Mouse (Mus musculus) megakaryocyte-erythroid progenitor cell, adult 5 weeks (primary cell): Measurements from ENCODE around the gene Acot8. TPM values are rescaled to one million over a fixed set of nuclear protein-coding genes. Genes with fewer than 3 reads are reported as not detected.

Source experiments
- polyA plus RNA-seq: library from polyadenylated mRNA; stranded (reverse); fragments of >175 nt; gene quantifications from 2 replicates; pipeline ENCODE4 v1.2.3, GENCODE M21; 2012

Gene Acot8
- polyA plus RNA-seq, result 62.8 and 69.5 TPM in 2 replicates

GRCm38 (mm10) chr2:164804533-164805331, at the start of gene Acot8, which contains the start of gene Zswim3:
Gene Acot8 (minus strand): TSS chr2:164804882.
Gene Zswim3 (plus strand): TSS chr2:164805098.

GRCm38 (mm10) chr2:164833314-164833959, 28.8 kb upstream of the Acot8 start, which contains the start of gene Neurl2:
Gene Neurl2 (minus strand): TSS chr2:164833456.

GRCm38 (mm10) chr2:164832748-164833301, 28.1 kb upstream of the Acot8 start, which contains the start of gene Ctsa:
Gene Ctsa (plus strand): TSS chr2:164832873.

GRCm38 (mm10) chr2:164828437-164828836, 23.8 kb upstream of the Acot8 start, which contains the start of gene Spata25:
Gene Spata25 (minus strand): TSS chr2:164828537.

GRCm38 (mm10) chr2:164822636-164823165, 18.0 kb upstream of the Acot8 start, which contains the start of gene Zswim1:
Gene Zswim1 (plus strand): TSS chr2:164822686.

GRCm38 (mm10) chr2:164785481-164786387, 18.9 kb downstream of the Acot8 start, which contains the start of gene Snx21:
Gene Snx21 (plus strand): TSS chr2:164785823.

GRCm38 (mm10) chr2:164779481-164780086, 25.1 kb downstream of the Acot8 start, which contains the start of gene Tnnc2:
Gene Tnnc2 (minus strand): TSS chr2:164779967.

GRCm38 (mm10) chr2:164769258-164770037, 35.2 kb downstream of the Acot8 start, which contains the start of gene Ube2c:
Gene Ube2c (plus strand): TSS chr2:164769898.

GRCm38 (mm10) chr2:164745843-164746479, 58.7 kb downstream of the Acot8 start, which contains the start of the genes Wfdc3 and Dnttip1:
Gene Wfdc3 (minus strand): TSS chr2:164745931.
Gene Dnttip1 (plus strand): TSS chr2:164745983.

Other genes starting within 250 kb of the Acot8 start
- gene Wfdc2, start 242.5 kb downstream of the Acot8 start, polyA plus RNA-seq, result 0.11 TPM in 1 of 2 replicates, not detected in the other
- not detected in 2 replicates for gene Spint3, start 231.4 kb downstream of the Acot8 start, polyA plus RNA-seq
- gene Wfdc6a, start 219.4 kb downstream of the Acot8 start, polyA plus RNA-seq, result not detected in 2 replicates
- not detected in 2 replicates for gene Eppin, start 211.3 kb downstream of the Acot8 start, polyA plus RNA-seq
- not detected in 2 replicates for gene Wfdc6b, start 191.4 kb downstream of the Acot8 start, polyA plus RNA-seq
- gene Wfdc8, start 191.3 kb downstream of the Acot8 start, polyA plus RNA-seq, result not detected in 2 replicates
- gene Wfdc16, start 166.1 kb downstream of the Acot8 start, polyA plus RNA-seq, result 0.17 TPM in 1 of 2 replicates, not detected in the other
- gene Wfdc10, start 148.8 kb downstream of the Acot8 start, polyA plus RNA-seq, result not detected in 2 replicates
- gene Wfdc9, start 148.3 kb downstream of the Acot8 start, polyA plus RNA-seq, result not detected in 2 replicates
- gene Wfdc11, start 130.8 kb downstream of the Acot8 start, polyA plus RNA-seq, result not detected in 2 replicates
- not detected in 2 replicates for gene Wfdc13, start 119.8 kb downstream of the Acot8 start, polyA plus RNA-seq
- not detected in 2 replicates for gene Spint4, start 106.4 kb downstream of the Acot8 start, polyA plus RNA-seq
- not detected in 2 replicates for gene Spint5, start 89.6 kb downstream of the Acot8 start, polyA plus RNA-seq
- gene Wfdc3, start 59.0 kb downstream of the Acot8 start, polyA plus RNA-seq, result not detected in 2 replicates
- gene Dnttip1, start 58.9 kb downstream of the Acot8 start, polyA plus RNA-seq, result 90.1 and 113 TPM in 2 replicates
- 64.0 and 94.6 TPM in 2 replicates for gene Ube2c, start 35.0 kb downstream of the Acot8 start, polyA plus RNA-seq
- not detected in 2 replicates for gene Tnnc2, start 24.9 kb downstream of the Acot8 start, polyA plus RNA-seq
- 5.4 and 5.6 TPM in 2 replicates for gene Snx21, start 19.1 kb downstream of the Acot8 start, polyA plus RNA-seq
- gene Zswim3, start 216 bp upstream of the Acot8 start, polyA plus RNA-seq, result 0.36 and 0.44 TPM in 2 replicates
- 20.6 and 27.7 TPM in 2 replicates for gene Zswim1, start 17.8 kb upstream of the Acot8 start, polyA plus RNA-seq
- gene Spata25, start 23.7 kb upstream of the Acot8 start, polyA plus RNA-seq, result 0.21 and 0.23 TPM in 2 replicates
- 364 and 538 TPM in 2 replicates for gene Ctsa, start 28.0 kb upstream of the Acot8 start, polyA plus RNA-seq
- gene Neurl2, start 28.6 kb upstream of the Acot8 start, polyA plus RNA-seq, result 3.5 and 4.1 TPM in 2 replicates
- gene Pltp, start 52.8 kb upstream of the Acot8 start, polyA plus RNA-seq, result 0.16 and 0.51 TPM in 2 replicates
- 144 and 161 TPM in 2 replicates for gene Pcif1, start 74.4 kb upstream of the Acot8 start, polyA plus RNA-seq
- gene Zfp335, start 106.9 kb upstream of the Acot8 start, polyA plus RNA-seq, result 51.0 and 59.7 TPM in 2 replicates
- gene Mmp9, start 135.9 kb upstream of the Acot8 start, polyA plus RNA-seq, result 6.3 and 27.6 TPM in 2 replicates
- 0.61 and 1.1 TPM in 2 replicates for gene Slc12a5, start 155.9 kb upstream of the Acot8 start, polyA plus RNA-seq
- 33.9 and 36.3 TPM in 2 replicates for gene Ncoa5, start 230.0 kb upstream of the Acot8 start, polyA plus RNA-seq